Mouse (Mus musculus) forebrain, embryonic 14.5 days (tissue): Measurements from ENCODE around the gene Olfr799. TPM values are rescaled to one million over a fixed set of nuclear protein-coding genes. Genes with fewer than 3 reads are reported as not detected.

ENCODE experiments used
- ATAC-seq: fragments of 200-750 bp; cut with Nextera tagmentation; 2 replicates; pipeline ENCODE4 v1.8.0; 2017; ENCODE audit warnings: mild to moderate bottlenecking, moderate library complexity
- DNase-seq: peaks from one replicate; pipeline ENCODE4 v3.0.0-alpha.2; 2015; ENCODE audit warnings: low spot score
- H3K27ac ChIP-seq: fragments of 300-500 bp; sonication (generic); 2 replicates; pipeline ENCODE4 v1.5.1; 2014; ENCODE audit warnings: low read depth, mild to moderate bottlenecking, control low read depth, low read length, moderate library complexity
- H3K27me3 ChIP-seq: fragments of 300-500 bp; sonication (generic); replicated peaks from 2 replicates; pipeline ENCODE4 v1.6.1; 2014; ENCODE audit warnings: low read length, control low read depth, mixed read lengths; ENCODE audit not compliant: control insufficient read depth, insufficient read depth
- H3K36me3 ChIP-seq: fragments of 300-500 bp; sonication (generic); 2 replicates; pipeline ENCODE4 v1.6.1; 2014; ENCODE audit warnings: low read length, control low read depth; ENCODE audit not compliant: control insufficient read depth, insufficient read depth
- H3K4me1 ChIP-seq: fragments of 300-500 bp; sonication (generic); 2 replicates; pipeline ENCODE4 v1.6.1; 2014; ENCODE audit warnings: antibody characterized with exemption, low read length, control low read depth; ENCODE audit not compliant: control insufficient read depth, insufficient read depth
- H3K4me2 ChIP-seq: fragments of 300-500 bp; sonication (generic); 2 replicates; pipeline ENCODE4 v1.6.1; 2014; ENCODE audit warnings: mild to moderate bottlenecking, control low read depth, low read length
- H3K4me3 ChIP-seq: fragments of 300-500 bp; sonication (generic); 2 replicates; pipeline ENCODE4 v1.5.1; 2014; ENCODE audit warnings: low read depth, low read length, control low read depth
- H3K9ac ChIP-seq: fragments of 300-500 bp; sonication (generic); 2 replicates; pipeline ENCODE4 v1.6.1; 2014; ENCODE audit warnings: mild to moderate bottlenecking, low read length, control low read depth, moderate library complexity
- H3K9me3 ChIP-seq: fragments of 300-500 bp; sonication (generic); replicated peaks from 2 replicates; pipeline ENCODE4 v1.6.1; 2016; ENCODE audit warnings: low read length, control low read depth, mixed read lengths; ENCODE audit not compliant: control insufficient read depth
- WGBS: fragments of 180-500 bp; shearing (Covaris S2); extraction: QIAGEN DNeasy Blood & Tissue Kit; methylation state at CpG from one replicate; pipeline ENCODE4 v1.1.7; 2014; 5-methylcytosine and 5-hydroxymethylcytosine counted together
- polyA plus RNA-seq: library from polyadenylated mRNA; unstranded; fragments of >200 nt; fragmentation: Nextera tagmentation; extraction: Ambion mirVana; gene quantifications from 2 replicates; pipeline ENCODE4 v1.2.1, GENCODE M21; 2014

Gene Olfr799
- polyA plus RNA-seq = not detected in 2 replicates

DNA sequence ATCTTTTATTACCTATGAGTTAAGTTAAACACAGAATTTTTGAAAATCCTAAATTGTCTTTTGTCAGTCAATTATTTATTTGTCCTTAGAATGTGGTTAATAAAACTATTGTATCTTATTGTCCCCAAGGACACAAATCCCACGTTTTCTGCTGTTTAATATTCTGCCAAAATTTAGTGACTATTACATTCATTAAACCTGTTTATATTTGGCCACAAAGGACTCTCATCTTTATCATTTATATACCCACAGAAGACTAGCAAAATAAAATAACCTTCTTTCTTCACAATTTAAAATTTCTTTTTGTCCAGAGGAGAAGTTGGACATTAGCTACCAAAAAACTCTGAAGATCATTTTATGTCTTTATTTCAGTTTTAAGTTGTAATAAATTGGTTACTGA is at the start of gene Olfr799:
Gene Olfr799 (plus strand): TSS at position 301 of the 400 bp plus-strand sequence.
- Histone ChIP-seq H3K27ac (no peak within 1 kb of the TSS), H3K4me1 (no peaks in the 10 kb centered on the region), H3K4me3 (no peak within 1 kb of the TSS), H3K4me2 (no peak within 1 kb of the TSS), H3K27me3 (no peaks in the 10 kb centered on the region), H3K36me3 (no peaks in the 10 kb centered on the region), H3K9me3 (0 out of 2 replicates have a peak, but pooled peaks cover 3% of the 10 kb centered on the region), H3K9ac (no peak within 1 kb of the TSS)
- no peak for ATAC-seq
- no peak for DNase-seq
- WGBS = 29% methylated on average over 1 of the region's 1 CpGs

DNA sequence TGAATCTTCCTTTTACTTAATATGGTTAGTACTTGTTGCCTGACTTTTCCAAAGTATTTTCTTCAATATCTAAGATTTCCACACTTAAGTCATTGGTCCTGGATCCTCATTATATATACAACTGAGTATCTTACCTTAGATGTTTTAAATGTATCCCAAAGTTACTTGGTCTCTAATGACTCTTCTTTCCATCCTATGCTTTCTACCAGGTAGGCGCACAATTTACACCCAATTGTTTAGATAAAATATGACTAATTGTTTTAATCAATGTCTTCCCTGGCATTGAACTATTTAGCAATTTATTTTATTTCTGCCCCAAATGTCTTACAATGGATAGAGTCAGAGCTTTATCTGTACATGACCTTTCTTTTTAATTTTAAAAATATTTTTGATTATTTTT is 24.8 kb upstream of the Olfr799 start, which contains the start of gene Olfr796:
Gene Olfr796 (minus strand): TSS at position 101 of the 400 bp plus-strand sequence.
- Histone ChIP-seq H3K4me3 (no peak within 1 kb of the TSS), H3K9me3 (no peaks in the 10 kb centered on the region), H3K4me2 (no peak within 1 kb of the TSS), H3K4me1 (no peaks in the 10 kb centered on the region), H3K27me3 (no peaks in the 10 kb centered on the region), H3K27ac (no peak within 1 kb of the TSS), H3K36me3 (no peaks in the 10 kb centered on the region), H3K9ac (no peak within 1 kb of the TSS)
- 98% methylated on average over 1 of the region's 1 CpGs for WGBS
- DNase-seq (no peak), ATAC-seq (no peak)

DNA sequence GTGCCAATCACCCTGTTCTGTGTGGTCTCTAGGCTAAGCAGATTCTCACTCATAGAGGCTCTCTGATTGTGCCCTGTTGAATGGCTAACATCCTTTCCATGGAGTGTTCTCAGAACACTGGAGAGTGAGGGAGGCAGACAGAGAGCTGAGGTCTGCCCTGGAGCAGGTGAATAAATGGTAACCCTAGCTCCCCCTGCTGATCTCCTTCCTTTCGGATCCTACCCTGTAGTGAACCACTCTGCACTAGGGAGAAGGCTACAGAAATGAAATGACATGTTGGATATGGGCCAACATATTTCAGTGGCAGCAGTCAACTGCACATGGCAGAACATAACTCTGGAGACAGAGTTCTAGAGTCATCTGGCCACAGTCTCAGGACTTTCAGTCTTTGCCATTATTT is 15.6 kb upstream of the Olfr799 start:
- ATAC-seq = 0 out of 2 replicates have a peak, but pooled peaks have one; percentile 7
- WGBS = 21% methylated on average over 1 of the region's 1 CpGs
- no peaks in the 10 kb centered on the region for H3K9me3 ChIP-seq

DNA sequence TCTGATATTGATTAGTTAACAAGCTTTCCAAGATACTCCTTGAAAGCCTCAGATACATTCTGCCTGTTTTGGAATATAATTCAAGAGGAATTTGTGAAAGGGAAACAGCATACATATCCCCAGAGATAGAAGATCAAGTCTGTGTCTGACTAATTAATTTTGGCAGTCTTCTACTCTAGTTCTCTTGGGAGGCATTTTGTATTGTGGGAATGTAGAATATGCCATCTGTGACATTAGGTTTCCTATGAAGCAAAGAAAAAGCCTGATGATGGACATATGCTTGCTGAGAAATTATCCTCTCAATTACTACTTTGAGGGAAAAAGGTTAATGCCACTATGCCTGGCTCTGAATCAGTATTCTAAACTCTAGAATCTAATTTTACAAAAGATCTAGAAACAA is 14.0 kb upstream of the Olfr799 start:
- Histone ChIP-seq H3K27me3 (no peaks in the 10 kb centered on the region), H3K9me3 (no peaks in the 10 kb centered on the region), H3K36me3 (no peaks in the 10 kb centered on the region), H3K9ac (no peak overlapping the region), H3K27ac (no peak overlapping the region), H3K4me3 (no peak overlapping the region), H3K4me1 (no peaks in the 10 kb centered on the region), H3K4me2 (no peak overlapping the region)
- DNase-seq (peak; percentile 24), ATAC-seq (no peak)

More for the DNA sequence above, 15.6 kb upstream of the Olfr799 start:
- Histone ChIP-seq H3K36me3 (no peaks in the 10 kb centered on the region), H3K4me1 (no peaks in the 10 kb centered on the region), H3K4me3 (no peak overlapping the region), H3K4me2 (no peak overlapping the region), H3K27ac (no peak overlapping the region), H3K9ac (no peak overlapping the region), H3K27me3 (no peaks in the 10 kb centered on the region)
- DNase-seq = peak; percentile 1

DNA sequence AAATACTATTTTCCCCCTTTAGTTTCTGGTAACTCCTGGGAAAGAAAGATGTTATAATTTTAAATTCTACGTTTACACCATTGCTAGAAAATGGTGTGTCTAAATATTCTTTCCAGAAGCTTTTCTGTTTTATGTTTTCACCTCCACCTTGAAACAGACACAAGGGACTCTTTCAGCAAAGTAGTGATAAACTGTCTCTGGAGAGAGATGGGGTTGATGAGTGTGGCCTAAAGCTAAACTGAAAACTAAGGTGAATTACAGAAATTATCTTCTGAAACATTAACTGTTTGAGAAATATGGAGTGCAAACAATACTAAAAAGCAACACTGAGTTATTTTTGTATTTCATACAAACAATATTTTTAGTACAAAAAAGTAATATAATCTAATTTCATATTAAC is 9.4 kb upstream of the Olfr799 start, which contains the start of gene Olfr798:
Gene Olfr798 (minus strand): TSS at position 101 of the 400 bp plus-strand sequence.
- Histone ChIP-seq H3K9ac (no peak within 1 kb of the TSS), H3K4me2 (no peak within 1 kb of the TSS), H3K4me1 (no peaks in the 10 kb centered on the region), H3K27ac (no peak within 1 kb of the TSS), H3K4me3 (no peak within 1 kb of the TSS), H3K9me3 (no peaks in the 10 kb centered on the region), H3K27me3 (no peaks in the 10 kb centered on the region), H3K36me3 (no peaks in the 10 kb centered on the region)
- WGBS = 92% methylated on average over 1 of the region's 1 CpGs
- no peak for ATAC-seq
- no peak for DNase-seq

DNA sequence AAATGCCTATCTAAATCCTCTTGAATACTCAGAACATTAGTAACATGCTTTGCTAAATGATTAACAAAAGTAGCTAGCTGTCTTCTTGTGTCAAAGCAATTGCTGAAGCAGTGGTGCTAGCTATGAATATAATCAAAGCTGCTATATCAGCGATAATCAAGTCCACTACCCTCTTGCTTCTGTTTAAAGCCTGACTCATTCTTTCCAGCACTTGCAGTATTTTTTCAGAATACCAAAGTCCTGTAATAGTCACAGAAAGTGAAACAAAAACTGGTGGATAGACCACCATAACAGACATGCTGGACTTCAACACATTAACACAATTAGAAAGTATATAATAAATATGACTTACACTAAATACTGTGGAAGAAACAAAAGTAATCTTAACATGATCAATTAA is 14.5 kb downstream of the Olfr799 start:
- Histone ChIP-seq H3K36me3 (no peaks in the 10 kb centered on the region), H3K4me1 (no peaks in the 10 kb centered on the region), H3K4me2 (no peak overlapping the region), H3K27me3 (no peaks in the 10 kb centered on the region), H3K4me3 (no peak overlapping the region), H3K9me3 (no peaks in the 10 kb centered on the region), H3K9ac (no peak overlapping the region), H3K27ac (no peak overlapping the region)
- DNase-seq (no peak), ATAC-seq (no peak)
- 91% methylated on average over 1 of the region's 1 CpGs for WGBS

DNA sequence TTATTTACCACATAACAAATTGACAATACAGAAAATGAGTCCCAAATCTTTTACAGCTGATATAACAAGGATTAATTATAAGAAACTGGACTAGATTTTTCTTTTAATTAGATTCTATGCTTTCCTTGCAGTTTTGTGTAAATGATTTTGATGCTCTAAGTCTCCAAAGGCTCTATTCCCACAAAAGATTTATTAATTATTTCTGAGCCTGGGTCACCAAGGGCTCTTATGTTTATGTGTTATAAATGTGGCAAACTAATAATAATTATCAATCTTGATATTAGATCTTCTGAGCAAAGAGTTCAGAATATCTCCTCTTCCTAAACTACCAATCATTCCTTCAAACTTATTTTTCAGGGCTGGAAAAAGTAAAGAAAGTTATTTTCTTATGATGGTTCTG is 20.1 kb downstream of the Olfr799 start, which contains the start of gene Olfr800:
Gene Olfr800 (plus strand): TSS at position 301 of the 400 bp plus-strand sequence.
- no peak within 1 kb of the TSS for H3K27ac ChIP-seq
- H3K4me3 ChIP-seq = no peak within 1 kb of the TSS
- no peaks in the 10 kb centered on the region for H3K4me1 ChIP-seq
- H3K9me3 ChIP-seq = no peaks in the 10 kb centered on the region
- DNase-seq = no peak
- H3K27me3 ChIP-seq = no peaks in the 10 kb centered on the region
- H3K9ac ChIP-seq = no peak within 1 kb of the TSS
- no peaks in the 10 kb centered on the region for H3K36me3 ChIP-seq
- H3K4me2 ChIP-seq = no peak within 1 kb of the TSS
- no peak for ATAC-seq

DNA sequence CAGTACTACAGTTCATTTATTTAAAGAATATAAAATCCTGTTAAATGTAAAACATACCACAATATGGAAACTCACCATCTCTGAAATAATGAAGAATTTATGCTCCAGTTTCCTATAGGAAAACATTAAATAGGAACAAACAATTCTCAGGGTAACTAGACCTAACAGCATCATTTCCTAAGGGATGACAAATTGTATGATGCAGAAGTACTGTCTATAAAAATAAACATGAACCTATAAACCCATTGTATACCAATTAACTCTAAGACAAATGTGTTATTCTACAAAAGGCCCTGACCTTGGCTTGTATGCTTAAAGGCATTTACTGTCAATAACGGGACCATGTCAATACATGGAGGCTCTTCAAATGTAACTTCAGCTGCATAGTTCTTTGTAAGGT is 36.5 kb downstream of the Olfr799 start, which contains the start of gene Olfr801:
Gene Olfr801 (minus strand): TSS at position 101 of the 400 bp plus-strand sequence.
- H3K36me3 ChIP-seq = no peaks in the 10 kb centered on the region
- 83% methylated on average over 1 of the region's 1 CpGs for WGBS
- H3K9me3 ChIP-seq = no peaks in the 10 kb centered on the region
- H3K9ac ChIP-seq = no peak within 1 kb of the TSS
- no peaks in the 10 kb centered on the region for H3K27me3 ChIP-seq
- DNase-seq (no peak), ATAC-seq (no peak)
- no peak within 1 kb of the TSS for H3K27ac ChIP-seq
- no peaks in the 10 kb centered on the region for H3K4me1 ChIP-seq
- H3K4me3 ChIP-seq = no peak within 1 kb of the TSS
- no peak within 1 kb of the TSS for H3K4me2 ChIP-seq

DNA sequence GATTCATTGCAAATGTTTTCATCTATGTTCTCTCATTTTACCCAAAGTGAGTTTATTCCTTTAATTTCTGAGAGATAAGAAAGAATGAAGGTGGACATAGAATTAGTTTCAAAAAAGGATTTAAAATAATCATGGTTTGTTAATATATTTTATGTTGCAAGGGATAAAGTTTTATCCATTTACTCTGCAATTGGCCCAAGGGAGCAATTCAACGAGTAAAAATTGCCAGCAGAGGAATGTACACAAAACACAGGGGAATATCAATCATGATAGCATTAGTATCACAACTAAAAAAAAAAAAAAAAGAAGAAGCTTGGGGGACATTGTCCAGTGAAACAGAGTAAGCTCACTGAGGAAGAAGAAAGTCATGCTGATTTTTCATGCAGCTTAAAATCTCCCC is 50.8 kb downstream of the Olfr799 start, which contains the start of gene Olfr802:
Gene Olfr802 (minus strand): TSS at position 101 of the 400 bp plus-strand sequence.
- no peaks in the 10 kb centered on the region for H3K9me3 ChIP-seq
- 88% methylated on average over 1 of the region's 1 CpGs for WGBS
- H3K4me1 ChIP-seq = no peaks in the 10 kb centered on the region
- no peak for ATAC-seq
- H3K9ac ChIP-seq = no peak within 1 kb of the TSS
- no peaks in the 10 kb centered on the region for H3K27me3 ChIP-seq
- no peak within 1 kb of the TSS for H3K27ac ChIP-seq
- no peak within 1 kb of the TSS for H3K4me2 ChIP-seq
- H3K4me3 ChIP-seq = no peak within 1 kb of the TSS
- DNase-seq = no peak
- no peaks in the 10 kb centered on the region for H3K36me3 ChIP-seq
